Mouse (Mus musculus): ENCODE results near the gene Rack1.
"Not testable (repeated sequence)": the region's sequence is repeated elsewhere in the genome, so short reads cannot be mapped to it uniquely, and the experiment has no call there.

Rack1 gene

DNA sequence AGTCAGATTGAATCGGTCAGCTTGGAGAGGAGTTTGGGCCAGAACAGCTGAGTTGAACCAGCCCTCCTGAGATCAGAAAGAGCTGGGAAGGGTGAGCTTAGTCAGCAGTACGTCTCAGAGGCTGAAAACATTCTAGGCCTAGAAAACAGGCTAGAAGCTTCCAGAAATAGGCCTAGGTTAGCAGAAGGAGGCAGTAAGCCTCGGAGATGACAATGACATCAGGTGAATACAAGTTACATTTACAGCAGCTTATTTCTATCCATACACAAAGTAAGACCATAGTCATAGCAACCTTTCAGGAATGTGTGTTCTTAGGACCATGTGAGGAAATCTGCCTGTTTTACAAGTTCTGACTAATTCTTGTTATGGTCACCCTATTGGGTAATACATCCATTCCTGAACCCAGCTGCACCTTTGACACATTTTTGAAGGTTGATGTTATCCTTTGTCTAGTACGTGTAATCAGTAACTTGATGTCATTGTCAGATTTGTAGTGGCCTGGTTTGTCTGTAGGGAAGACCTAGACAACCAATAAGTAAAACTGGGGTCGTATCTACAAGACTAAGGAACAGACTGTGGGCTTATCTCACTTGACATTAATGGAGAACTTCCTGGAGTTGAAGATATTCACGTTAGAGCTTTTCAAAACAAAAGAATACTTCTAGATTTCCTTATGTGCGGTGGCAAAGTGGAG lies 19.6 kb downstream of the Rack1 start:
- DNase-seq (ENCODE audit: low spot score) = no peak

DNA sequence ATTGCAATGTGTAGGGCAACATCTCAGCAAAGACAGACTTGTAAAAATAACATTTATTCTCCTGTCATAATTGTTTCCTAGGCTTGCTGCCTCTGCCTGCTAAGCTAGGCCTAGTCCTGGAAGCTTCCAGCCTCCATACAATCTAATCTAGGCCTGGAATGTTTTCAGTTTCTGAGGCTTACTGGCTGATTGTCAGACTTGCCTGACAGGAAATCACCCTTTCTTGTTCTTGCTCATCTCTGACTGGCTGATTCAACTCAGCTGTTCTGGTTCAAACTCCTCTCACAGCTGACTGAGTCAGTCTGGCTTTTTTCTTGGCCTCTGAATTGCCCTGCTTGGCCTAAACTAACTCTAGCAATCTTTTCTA lies 20.2 kb downstream of the Rack1 start:
- DNase-seq (ENCODE audit: low spot score) = no peak

- DNase-seq (ENCODE audit: low spot score) = not testable (repeated sequence)
Measured at GRCm38 (mm10) chr11:48821299-48821698, 21.2 kb downstream of the Rack1 start.

DNA sequence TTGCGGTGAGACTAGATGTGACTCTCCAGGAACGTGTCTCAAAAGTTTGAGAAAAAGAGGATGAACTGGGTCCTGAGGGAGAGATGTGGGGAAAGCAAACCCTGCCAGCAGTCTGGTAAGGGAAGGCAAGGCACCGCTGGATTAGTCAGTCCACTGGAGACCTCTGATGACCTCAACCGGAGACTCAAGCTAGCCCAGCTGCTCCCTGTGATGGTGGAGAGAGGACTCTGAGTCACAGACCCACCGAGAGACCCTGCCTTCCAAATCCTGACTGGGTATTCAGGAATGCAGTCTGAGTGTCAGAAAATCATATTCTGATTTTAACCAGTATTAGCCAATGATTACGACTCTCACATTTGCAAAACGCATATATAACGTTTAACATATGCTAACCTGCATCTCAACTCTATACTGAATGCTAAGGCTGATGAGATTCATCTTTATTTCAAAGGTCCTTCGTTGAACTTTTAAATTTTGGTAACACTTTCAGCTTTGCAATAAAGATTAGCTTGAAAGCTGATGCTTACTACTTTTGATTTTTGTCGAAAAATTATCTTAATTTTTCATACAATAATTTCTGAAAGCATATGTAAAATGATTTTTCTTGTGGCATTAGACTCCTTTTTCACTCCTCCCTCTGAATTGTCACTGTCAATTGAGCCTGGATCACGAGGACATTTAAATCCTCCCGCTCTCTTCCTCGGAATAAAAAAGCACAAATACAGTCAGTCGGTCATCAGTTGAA lies 22.8 kb downstream of the Rack1 start:
- peak; percentile 54 for DNase-seq (ENCODE audit: low spot score)

DNA sequence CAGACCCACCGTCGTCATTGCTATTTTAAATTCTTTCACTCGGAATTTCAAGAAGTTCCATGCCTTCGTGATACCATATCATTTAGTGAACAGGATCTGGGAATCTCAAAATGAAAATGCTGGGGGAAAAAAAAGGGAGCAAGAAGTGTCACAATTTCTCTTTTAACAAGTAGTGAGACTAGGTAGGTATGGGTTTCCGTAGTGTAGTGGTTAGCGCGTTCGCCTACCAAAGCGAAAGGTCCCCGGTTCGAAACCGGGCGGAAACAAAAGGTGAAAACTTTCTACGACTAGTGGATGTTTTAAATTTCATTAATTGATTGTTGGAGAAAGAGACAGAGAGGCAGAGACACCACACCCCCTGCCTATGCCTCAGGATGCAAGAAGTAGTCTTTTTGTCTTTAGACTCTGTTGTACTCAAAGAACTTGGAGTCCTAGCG lies 23.4 kb downstream of the Rack1 start:
- peak; percentile 87 for DNase-seq (ENCODE audit: low spot score)

- DNase-seq (ENCODE audit: low spot score) = no peak
Measured at GRCm38 (mm10) chr11:48824311-48824830, 24.2 kb downstream of the Rack1 start.

GRCm38 (mm10) chr11:48825979-48826751 lies 26.0 kb downstream of the Rack1 start, which contains the start of the genes Trim7 and Gm12184:
Gene Trim7, plus strand, starts transcription at chr11:48826140.
Gene Gm12184, minus strand, starts transcription at chr11:48826655.
- not testable (repeated sequence) for DNase-seq (ENCODE audit: low spot score)

GRCm38 (mm10) chr11:48826752-48827096 lies 26.6 kb downstream of the Rack1 start:
- peak; percentile 70 for DNase-seq (ENCODE audit: low spot score)

DNA sequence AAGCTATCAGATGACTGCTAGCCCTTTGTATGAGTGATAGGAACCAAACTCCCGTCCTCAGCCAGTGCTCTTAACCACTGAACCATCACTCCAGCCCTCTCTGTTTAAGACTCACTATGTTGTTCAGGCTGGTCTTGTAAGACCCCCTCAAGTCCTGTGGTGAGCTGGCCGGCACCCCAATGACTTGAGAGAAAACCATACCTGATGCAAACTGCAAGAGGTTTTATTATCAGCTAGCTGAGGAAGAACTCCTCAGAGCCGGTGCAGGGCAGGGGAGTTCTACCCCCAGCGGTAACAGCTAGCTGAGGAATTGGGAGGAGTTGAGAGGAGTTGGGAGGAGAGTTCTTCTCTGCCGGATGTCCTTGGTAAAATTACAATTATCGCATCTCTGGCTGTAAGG lies 27.8 kb downstream of the Rack1 start:
- DNase-seq (ENCODE audit: low spot score) = no peak

- no peak for DNase-seq (ENCODE audit: low spot score)
Measured at GRCm38 (mm10) chr11:48830279-48830678, 30.1 kb downstream of the Rack1 start.

- no peak for DNase-seq (ENCODE audit: low spot score)
Measured at GRCm38 (mm10) chr11:48831273-48831672, 31.1 kb downstream of the Rack1 start.

DNA sequence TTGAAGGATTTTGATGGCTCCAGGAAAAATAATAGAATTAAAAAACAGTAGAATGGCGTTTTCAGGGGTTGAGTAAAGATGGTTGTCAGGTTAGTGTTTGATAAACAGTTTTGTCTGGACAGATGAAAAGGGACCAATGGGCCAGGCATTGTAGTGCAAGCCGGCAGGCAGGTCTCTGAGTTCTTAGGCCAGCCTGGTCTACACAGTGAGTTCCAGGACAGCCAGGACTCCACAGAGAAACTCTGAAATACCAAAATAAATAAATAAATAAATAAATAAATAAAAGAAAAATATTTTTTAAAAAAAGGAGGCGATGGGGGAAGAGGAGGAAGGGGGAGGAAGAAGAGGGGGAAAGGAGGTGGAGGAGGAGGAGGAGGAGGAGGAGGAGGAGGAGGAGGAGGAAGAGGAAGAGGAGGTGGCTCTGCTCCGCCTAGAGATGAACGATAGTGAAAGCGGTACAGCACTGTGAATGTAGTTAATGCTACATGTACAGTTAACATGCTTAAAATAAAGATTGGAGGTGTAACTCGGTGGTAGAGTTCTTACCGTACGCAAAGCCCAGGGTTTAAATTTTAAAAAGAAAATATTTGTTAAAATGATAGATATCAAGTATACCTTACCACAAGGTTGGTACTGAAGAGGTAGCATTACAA lies 33.1 kb downstream of the Rack1 start:
- DNase-seq (ENCODE audit: low spot score) = no peak

DNA sequence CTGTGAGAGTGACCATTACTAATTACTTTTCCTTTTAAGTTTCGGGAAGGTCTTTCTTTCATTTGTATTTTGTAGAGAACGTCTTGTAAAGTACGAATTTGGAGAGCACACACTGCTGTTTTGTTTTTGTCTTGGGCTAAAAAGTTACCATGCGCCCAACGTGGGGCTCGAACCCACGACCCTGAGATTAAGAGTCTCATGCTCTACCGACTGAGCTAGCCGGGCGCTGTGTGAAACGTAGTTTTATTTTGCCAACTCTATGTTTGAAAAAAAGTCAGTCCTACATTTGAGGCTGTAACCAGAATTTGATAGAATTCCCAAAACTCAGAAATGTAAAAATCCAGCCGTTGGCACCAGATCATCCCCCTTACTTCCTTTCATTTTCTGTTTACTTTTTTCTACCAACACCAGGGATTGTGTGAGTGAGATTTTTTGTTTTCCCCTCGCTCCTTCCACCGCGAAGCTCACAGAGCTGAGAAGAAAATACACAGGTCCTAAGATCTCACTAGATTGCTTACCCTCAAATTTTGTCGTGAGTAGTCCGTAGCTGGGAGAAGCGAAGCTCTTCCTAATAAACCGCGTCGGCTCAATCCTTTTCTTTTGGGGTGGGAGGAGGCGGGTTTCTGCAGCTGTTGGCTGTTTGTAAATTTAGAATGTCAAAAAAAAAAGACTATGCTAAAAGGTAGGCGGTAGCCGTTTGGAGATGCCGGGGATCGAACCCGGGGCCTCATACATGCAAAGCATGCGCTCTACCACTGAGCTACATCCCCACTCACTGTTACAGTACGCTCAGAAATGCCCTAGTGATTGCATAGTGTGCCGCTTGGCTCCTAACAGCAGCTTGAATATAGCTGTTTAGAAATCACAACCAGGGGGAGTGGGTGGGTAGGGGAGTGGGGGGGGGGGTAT lies 33.9 kb downstream of the Rack1 start:
- DNase-seq (ENCODE audit: low spot score) = peak; percentile 97

- no peak for DNase-seq (ENCODE audit: low spot score)
Measured at GRCm38 (mm10) chr11:48835923-48836322, 35.8 kb downstream of the Rack1 start.

GRCm38 (mm10) chr11:48836990-48837309 lies 36.8 kb downstream of the Rack1 start:
- DNase-seq (ENCODE audit: low spot score) = no peak

DNA sequence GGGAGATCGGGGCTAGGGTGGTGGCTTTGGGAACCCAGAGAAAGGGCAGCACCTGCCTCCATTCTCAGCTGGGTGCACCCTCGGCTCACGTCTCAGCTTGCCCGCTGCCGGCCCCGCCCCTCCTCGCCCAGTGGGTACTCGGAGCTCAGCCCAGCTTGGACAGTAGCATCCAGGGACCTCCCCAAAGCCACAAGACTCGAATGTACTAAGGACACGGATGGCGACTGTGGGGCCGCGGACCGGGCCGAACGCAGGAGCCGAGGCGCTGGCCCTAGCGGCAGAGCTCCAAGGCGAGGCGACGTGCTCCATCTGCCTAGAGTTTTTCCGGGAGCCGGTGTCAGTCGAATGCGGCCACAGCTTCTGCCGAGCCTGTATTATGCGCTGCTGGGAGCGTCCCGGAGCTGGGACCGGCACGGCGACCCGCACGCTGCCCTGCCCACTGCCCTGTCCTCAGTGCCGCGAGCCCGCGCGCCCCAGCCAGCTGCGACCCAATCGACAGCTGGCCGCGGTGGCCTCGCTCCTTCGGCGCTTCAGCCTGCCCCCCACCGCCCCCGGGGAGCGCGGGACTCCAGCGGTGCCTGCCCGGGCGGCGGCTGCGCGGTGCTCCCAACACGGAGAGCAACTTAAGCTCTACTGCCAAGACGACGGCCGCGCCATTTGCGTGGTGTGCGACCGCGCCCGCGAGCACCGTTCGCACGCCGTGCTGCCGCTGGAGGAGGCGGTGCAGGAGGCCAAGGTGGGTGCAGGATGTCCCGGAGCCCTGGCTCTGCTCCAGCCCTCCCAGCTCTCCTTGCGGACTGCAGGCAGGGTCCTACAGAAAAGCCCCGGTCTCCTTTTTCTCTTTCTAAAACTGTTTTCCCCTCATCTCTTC lies 37.4 kb downstream of the Rack1 start:
- DNase-seq (ENCODE audit: low spot score) = peak; percentile 82

DNA sequence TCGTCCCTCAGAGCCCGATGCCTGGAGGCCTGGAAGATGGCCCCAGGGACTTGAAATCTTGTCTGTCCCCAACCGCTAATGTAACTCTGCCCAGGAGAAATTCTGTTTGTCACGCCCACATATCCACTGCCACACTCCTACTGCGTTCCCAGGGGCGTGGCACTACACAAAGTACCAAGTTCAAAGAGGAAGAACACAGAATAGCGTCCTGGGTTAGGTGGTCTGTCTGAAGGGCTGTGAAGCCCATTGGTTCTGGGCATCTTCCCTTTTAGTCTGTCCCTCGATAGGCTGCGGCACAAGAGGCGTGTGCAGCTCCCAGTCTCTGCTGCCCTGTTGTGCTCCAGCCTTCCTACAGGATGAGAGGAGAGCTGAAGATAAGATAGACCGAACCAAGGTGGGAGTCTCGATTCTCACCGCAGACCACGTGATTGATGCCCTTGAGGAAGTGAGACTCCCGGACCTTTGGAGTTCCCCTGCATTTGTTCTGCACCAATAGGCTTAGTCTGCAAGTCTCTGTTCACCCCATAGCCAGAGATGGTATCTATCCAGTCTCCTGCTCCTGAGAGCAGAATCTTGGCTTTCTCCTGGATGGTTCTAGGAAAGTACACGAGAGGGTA lies 38.2 kb downstream of the Rack1 start:
- DNase-seq (ENCODE audit: low spot score) = peak; percentile 74

DNA sequence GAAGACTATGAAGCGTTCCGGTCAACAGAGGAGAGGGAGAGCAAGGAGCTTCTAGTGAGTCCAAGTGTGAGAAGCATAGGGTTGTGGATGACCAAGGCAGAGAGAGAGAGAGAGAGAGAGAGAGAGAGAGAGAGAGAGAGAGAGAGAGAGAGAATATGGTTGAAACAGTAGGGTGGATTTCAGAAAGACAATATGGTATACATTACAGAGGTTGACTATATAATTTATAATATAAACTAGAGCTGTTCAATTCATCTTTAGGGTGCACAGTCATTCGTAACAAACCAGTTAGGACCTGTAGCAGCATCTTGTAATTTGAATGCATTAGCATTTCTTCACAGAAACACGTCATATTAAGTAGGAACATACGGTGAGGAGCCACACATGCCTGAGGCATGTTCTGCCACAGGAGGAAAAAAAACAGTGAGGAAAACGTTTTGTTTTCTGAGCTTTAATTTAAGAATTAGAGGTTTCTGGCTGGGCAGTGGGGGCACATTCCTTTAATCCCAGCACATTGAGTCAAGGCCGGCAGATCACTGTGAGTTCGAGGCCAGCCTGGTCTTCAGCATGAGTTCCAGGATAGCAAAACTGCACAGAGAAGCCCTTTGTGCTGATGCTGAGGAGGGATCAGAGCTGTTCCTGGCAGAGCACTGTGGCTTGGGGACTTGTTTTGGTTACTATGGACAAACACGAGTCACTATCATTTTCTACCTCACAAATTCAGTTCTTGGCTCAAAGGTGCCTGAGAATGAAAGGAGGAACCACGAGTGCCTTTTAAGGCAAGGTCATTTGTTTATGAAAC lies 38.9 kb downstream of the Rack1 start:
- DNase-seq (ENCODE audit: low spot score) = no peak

DNA sequence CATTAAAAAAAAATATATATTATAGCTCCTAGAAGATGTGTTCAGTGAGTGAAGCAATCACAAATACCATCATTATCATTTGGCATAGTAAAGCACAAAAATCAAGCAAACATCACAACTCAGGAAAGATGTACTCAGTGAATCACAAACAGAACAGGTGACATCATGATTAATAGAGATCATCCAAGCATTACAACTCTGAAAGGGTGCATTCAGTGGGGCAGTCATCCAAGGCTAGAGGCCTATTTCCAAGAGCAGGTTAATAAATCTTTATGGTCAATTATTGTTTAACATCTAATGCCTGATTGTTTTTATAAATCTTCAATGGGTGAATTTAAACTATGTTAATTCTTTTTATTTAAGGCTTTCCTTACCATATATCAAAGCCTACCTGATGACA lies 40.7 kb downstream of the Rack1 start:
- no peak for DNase-seq (ENCODE audit: low spot score)

Measured in MN1 (cell line).